Mouse (Mus musculus) mouse embryonic stem cell (cell line): Measurements from ENCODE around the gene Gm8453.
"Not testable (repeated sequence)": the region's sequence is repeated elsewhere in the genome, so short reads cannot be mapped to it uniquely, and the experiment has no call there.

Experiments
- in situ Hi-C, 2 experiments: fragments of 300-500 bp; cut with MboI; formaldehyde crosslinking; loops; 1 replicate in 1 of 2; 3 replicates in 1 of 2; pipeline ENCODE4 v1.14.3; 2019 to 2020; ENCODE audit warnings: low sequenced_read_pairs in 2 of 2, low pct_unique_long_range_greater_than_20kb in 1 of 2, mixed read lengths in 1 of 2; ENCODE audit not compliant: unreplicated experiment in 1 of 2

The Gm8453 gene

DNA sequence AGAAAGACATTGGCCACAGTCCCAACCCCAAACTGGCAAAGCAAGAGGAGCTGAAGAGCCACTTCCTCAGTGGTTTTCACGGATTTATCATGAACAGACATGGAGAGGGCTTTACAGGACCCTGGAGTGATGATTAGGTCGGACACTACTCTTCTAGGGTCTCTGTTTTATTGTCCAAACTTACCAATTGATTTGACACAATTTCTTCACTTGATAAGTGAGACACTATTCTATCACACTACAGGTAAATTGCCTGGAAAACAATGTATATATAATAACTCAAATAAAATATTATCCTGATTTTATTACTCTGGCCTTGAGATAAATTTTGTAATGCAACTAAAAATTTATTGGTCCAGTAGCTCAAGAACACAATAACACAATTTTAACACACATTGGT lies at the start of gene Gm8453:
Gm8453 (minus strand) TSS at position 101 of the 400 bp plus-strand sequence.
- in situ Hi-C loops = not testable (repeated sequence)

- in situ Hi-C loops = not testable (repeated sequence)
Measured at GRCm38 (mm10) chr7:22201164-22201563, 28.1 kb downstream of the Gm8453 start, which contains the start of gene Gm8653. Gm8653 (minus strand) TSS chr7:22201264.

DNA sequence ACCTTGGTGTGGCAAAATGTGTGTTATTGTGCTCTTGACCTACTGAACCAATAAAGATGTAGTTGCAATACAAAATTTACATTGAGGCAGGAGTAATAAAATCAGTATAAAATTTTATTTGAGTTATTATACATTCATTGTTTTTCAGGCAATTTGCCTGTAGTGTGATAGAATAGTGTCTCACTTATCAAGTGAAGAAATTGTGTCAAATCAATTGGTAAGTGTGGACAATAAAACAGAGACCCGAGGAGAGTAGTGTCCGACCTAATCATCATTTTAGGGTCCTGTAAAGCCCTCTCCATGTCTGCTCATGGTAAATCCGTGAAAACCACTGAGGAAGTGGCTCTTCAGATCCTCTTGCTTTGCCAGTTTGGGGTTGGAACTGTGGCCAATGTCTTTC lies 40.2 kb downstream of the Gm8453 start, which contains the start of gene Vmn1r143:
Vmn1r143 (plus strand) TSS at position 301 of the 400 bp plus-strand sequence.
- in situ Hi-C loops = not testable (repeated sequence)
